Mouse (Mus musculus): ENCODE measurements around the gene Nsmf. TPM values are rescaled to one million over a fixed set of nuclear protein-coding genes. Genes with fewer than 3 reads are reported as not detected.

Gene Nsmf
- polyA plus RNA-seq (2015; fragmentation: Nextera tagmentation; extraction: Ambion mirVana) = 16.5 and 22.2 TPM in 2 replicates

GRCm38 (mm10) chr2:25054221-25055067 lies at the start of gene Nsmf:
Nsmf (plus strand) TSS chr2:25054355.

GRCm38 (mm10) chr2:25080076-25080475 lies 25.9 kb downstream of the Nsmf start, which contains the start of gene Entpd8:
Entpd8 (plus strand) TSS chr2:25080304.

GRCm38 (mm10) chr2:25095109-25095850 lies 41.1 kb downstream of the Nsmf start, which contains the start of gene Noxa1:
Noxa1 (minus strand) TSS chr2:25095149.

Other genes starting within 250 kb of the Nsmf start
- 25.0 and 28.0 TPM in 2 replicates for gene Ehmt1, start 134.7 kb upstream of the Nsmf start, polyA plus RNA-seq (2015; fragmentation: Nextera tagmentation; extraction: Ambion mirVana)
- gene Arrdc1, start 119.1 kb upstream of the Nsmf start, polyA plus RNA-seq (2015; fragmentation: Nextera tagmentation; extraction: Ambion mirVana) = 39.2 and 50.4 TPM in 2 replicates
- 13.4 and 15.2 TPM in 2 replicates for gene Zmynd19, start 104.6 kb upstream of the Nsmf start, polyA plus RNA-seq (2015; fragmentation: Nextera tagmentation; extraction: Ambion mirVana)
- 15.2 and 15.6 TPM in 2 replicates for gene Dph7, start 92.0 kb upstream of the Nsmf start, polyA plus RNA-seq (2015; fragmentation: Nextera tagmentation; extraction: Ambion mirVana)
- 97.8 and 105 TPM in 2 replicates for gene Mrpl41, start 79.3 kb upstream of the Nsmf start, polyA plus RNA-seq (2015; fragmentation: Nextera tagmentation; extraction: Ambion mirVana)
- 24.9 and 30.7 TPM in 2 replicates for gene Pnpla7, start 78.3 kb upstream of the Nsmf start, polyA plus RNA-seq (2015; fragmentation: Nextera tagmentation; extraction: Ambion mirVana)
- gene Entpd8, start 25.9 kb downstream of the Nsmf start, polyA plus RNA-seq (2015; fragmentation: Nextera tagmentation; extraction: Ambion mirVana) = not detected in 2 replicates
- gene Noxa1, start 40.8 kb downstream of the Nsmf start, polyA plus RNA-seq (2015; fragmentation: Nextera tagmentation; extraction: Ambion mirVana) = 0.07 and 0.21 TPM in 2 replicates
- gene Nrarp, start 126.4 kb downstream of the Nsmf start, polyA plus RNA-seq (2015; fragmentation: Nextera tagmentation; extraction: Ambion mirVana) = 5.3 and 5.6 TPM in 2 replicates
- gene Tor4a, start 142.5 kb downstream of the Nsmf start, polyA plus RNA-seq (2015; fragmentation: Nextera tagmentation; extraction: Ambion mirVana) = 9.0 and 12.1 TPM in 2 replicates
- gene Nelfb, start 157.1 kb downstream of the Nsmf start, polyA plus RNA-seq (2015; fragmentation: Nextera tagmentation; extraction: Ambion mirVana) = 46.6 and 50.8 TPM in 2 replicates
- gene Stpg3, start 160.3 kb downstream of the Nsmf start, polyA plus RNA-seq (2015; fragmentation: Nextera tagmentation; extraction: Ambion mirVana) = not detected in 2 replicates
- 0.82 and 1.2 TPM in 2 replicates for gene Fam166a, start 164.4 kb downstream of the Nsmf start, polyA plus RNA-seq (2015; fragmentation: Nextera tagmentation; extraction: Ambion mirVana)
- gene Tubb4b, start 170.3 kb downstream of the Nsmf start, polyA plus RNA-seq (2015; fragmentation: Nextera tagmentation; extraction: Ambion mirVana) = 605 and 682 TPM in 2 replicates
- gene Slc34a3, start 180.0 kb downstream of the Nsmf start, polyA plus RNA-seq (2015; fragmentation: Nextera tagmentation; extraction: Ambion mirVana) = 0.07 TPM in 1 of 2 replicates, not detected in the other
- 0.10 TPM in 1 of 2 replicates, not detected in the other for gene Rnf224, start 182.4 kb downstream of the Nsmf start, polyA plus RNA-seq (2015; fragmentation: Nextera tagmentation; extraction: Ambion mirVana)
- 0.69 and 0.85 TPM in 2 replicates for gene Rnf208, start 187.9 kb downstream of the Nsmf start, polyA plus RNA-seq (2015; fragmentation: Nextera tagmentation; extraction: Ambion mirVana)
- gene Cysrt1, start 188.1 kb downstream of the Nsmf start, polyA plus RNA-seq (2015; fragmentation: Nextera tagmentation; extraction: Ambion mirVana) = not detected in 2 replicates
- gene AL732309.1, start 192.5 kb downstream of the Nsmf start, polyA plus RNA-seq (2015; fragmentation: Nextera tagmentation; extraction: Ambion mirVana) = 2.9 and 3.5 TPM in 2 replicates
- gene Tmem203, start 201.1 kb downstream of the Nsmf start, polyA plus RNA-seq (2015; fragmentation: Nextera tagmentation; extraction: Ambion mirVana) = 31.2 and 35.2 TPM in 2 replicates
- gene Tprn, start 208.3 kb downstream of the Nsmf start, polyA plus RNA-seq (2015; fragmentation: Nextera tagmentation; extraction: Ambion mirVana) = 7.7 and 9.0 TPM in 2 replicates
- gene Ssna1, start 218.1 kb downstream of the Nsmf start, polyA plus RNA-seq (2015; fragmentation: Nextera tagmentation; extraction: Ambion mirVana) = 176 and 182 TPM in 2 replicates
- 45.1 and 48.8 TPM in 2 replicates for gene Anapc2, start 218.1 kb downstream of the Nsmf start, polyA plus RNA-seq (2015; fragmentation: Nextera tagmentation; extraction: Ambion mirVana)
- not detected in 2 replicates for gene Tmem210, start 233.8 kb downstream of the Nsmf start, polyA plus RNA-seq (2015; fragmentation: Nextera tagmentation; extraction: Ambion mirVana)
- gene Lrrc26, start 235.6 kb downstream of the Nsmf start, polyA plus RNA-seq (2015; fragmentation: Nextera tagmentation; extraction: Ambion mirVana) = not detected in 2 replicates

Data from spleen, postnatal 0 days (tissue).